Mouse (Mus musculus): ENCODE measurements around the gene Wipi2. TPM values are rescaled to one million over a fixed set of nuclear protein-coding genes. Genes with fewer than 3 reads are reported as not detected.

Wipi2 gene
- polyA plus RNA-seq, 2 experiments: 20.5 to 28.3 TPM

DNA sequence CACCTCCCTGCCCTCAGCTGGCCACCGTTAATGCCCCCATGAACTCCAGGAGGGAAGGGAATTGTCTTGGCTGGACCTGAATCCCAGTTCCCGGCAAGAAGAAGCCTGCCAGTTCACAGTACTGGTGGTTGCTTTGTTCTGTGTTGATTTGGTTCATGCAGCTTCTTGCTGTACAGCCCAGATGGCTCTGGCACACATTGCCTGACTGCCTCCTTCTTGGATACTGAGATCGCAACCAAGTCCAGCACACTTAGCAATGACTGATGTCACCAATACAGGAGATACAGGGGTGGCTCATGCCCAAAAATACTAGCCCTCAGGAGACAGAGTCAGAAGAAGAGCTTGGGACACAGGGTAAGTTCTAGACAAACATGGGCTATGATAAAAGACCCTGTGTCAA is 31.8 kb upstream of the Wipi2 start:
- no peaks in the 10 kb centered on the region for H3K27me3 ChIP-seq (ENCODE audit: control insufficient read depth, insufficient read depth, low read length)
- no peak overlapping the region for H3K4me3 ChIP-seq (ENCODE audit: insufficient read depth in 1 of 2, low read depth in 2 of 2, low read length in 2 of 2)
- peaks cover 0 to 3% of the 10 kb centered on the region in 2 experiments; a peak in 2 of 4 replicates for H3K4me1 ChIP-seq (replicated peaks; ENCODE audit: control insufficient read depth in 2 of 2, insufficient read depth in 2 of 2, low read length in 1 of 2)
- no peaks in the 10 kb centered on the region for H3K36me3 ChIP-seq (replicated peaks; ENCODE audit: control insufficient read depth, insufficient read depth, low read depth)
- no peak overlapping the region for H3K9ac ChIP-seq (replicated peaks)
- H3K9me3 ChIP-seq (ENCODE audit: control insufficient read depth, low read length): no peaks in the 10 kb centered on the region
- no peak overlapping the region for H3K27ac ChIP-seq
- 56% methylated on average over 3 of the region's 3 CpGs for WGBS (ENCODE audit: insufficient replicate concordance)
- no peak for ATAC-seq (ENCODE audit: insufficient read depth)
- TF ChIP-seq CTCF (IDR thresholded peaks at IDR 0.05; ENCODE audit: low read depth): no peak
- no peak for TF ChIP-seq EP300 (IDR thresholded peaks at IDR 0.05; ENCODE audit: low read depth)
- H3K4me2 ChIP-seq (ENCODE audit: low read depth): no peak overlapping the region
- DNase-seq (ENCODE audit: low read depth in 3 of 3, low spot score in 3 of 3): no peak

DNA sequence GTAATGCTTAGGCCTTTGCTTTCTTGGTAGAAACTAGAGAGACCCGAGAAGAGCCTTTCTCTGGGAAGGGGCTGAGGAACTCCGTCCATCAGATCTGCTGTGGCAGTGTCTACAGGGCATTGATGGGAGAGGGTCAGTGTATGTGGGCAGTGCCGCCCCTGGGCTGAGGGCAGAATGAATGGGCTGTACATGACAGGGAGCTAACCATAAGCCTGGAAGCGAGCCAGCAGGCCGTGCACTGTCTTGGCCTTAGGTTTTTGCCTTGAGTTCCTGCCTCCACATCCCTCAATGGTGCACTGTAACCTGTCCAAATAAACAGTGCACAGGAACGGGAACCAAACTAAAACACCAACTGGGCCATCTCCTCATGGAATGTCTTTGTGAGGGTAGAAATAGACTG is 30.8 kb upstream of the Wipi2 start:
- no peak for DNase-seq (ENCODE audit: low read depth in 3 of 3, low spot score in 3 of 3)
- no peak overlapping the region for H3K4me3 ChIP-seq (ENCODE audit: insufficient read depth in 1 of 2, low read depth in 2 of 2, low read length in 2 of 2)
- H3K9me3 ChIP-seq (ENCODE audit: control insufficient read depth, low read length): no peaks in the 10 kb centered on the region
- no peak overlapping the region for H3K4me2 ChIP-seq (ENCODE audit: low read depth)
- H3K27ac ChIP-seq: no peak overlapping the region
- H3K9ac ChIP-seq (replicated peaks): no peak overlapping the region
- H3K4me1 ChIP-seq (replicated peaks; ENCODE audit: control insufficient read depth in 2 of 2, insufficient read depth in 2 of 2, low read length in 1 of 2): peaks cover 0 to 3% of the 10 kb centered on the region in 2 experiments; a peak in 2 of 4 replicates
- no peaks in the 10 kb centered on the region for H3K27me3 ChIP-seq (ENCODE audit: control insufficient read depth, insufficient read depth, low read length)
- WGBS (ENCODE audit: insufficient replicate concordance): 53% methylated on average over 6 of the region's 6 CpGs
- TF ChIP-seq EP300 (IDR thresholded peaks at IDR 0.05; ENCODE audit: low read depth) (no peak), CTCF (IDR thresholded peaks at IDR 0.05; ENCODE audit: low read depth) (no peak)
- no peak for ATAC-seq (ENCODE audit: insufficient read depth)
- H3K36me3 ChIP-seq (replicated peaks; ENCODE audit: control insufficient read depth, insufficient read depth, low read depth): no peaks in the 10 kb centered on the region

DNA sequence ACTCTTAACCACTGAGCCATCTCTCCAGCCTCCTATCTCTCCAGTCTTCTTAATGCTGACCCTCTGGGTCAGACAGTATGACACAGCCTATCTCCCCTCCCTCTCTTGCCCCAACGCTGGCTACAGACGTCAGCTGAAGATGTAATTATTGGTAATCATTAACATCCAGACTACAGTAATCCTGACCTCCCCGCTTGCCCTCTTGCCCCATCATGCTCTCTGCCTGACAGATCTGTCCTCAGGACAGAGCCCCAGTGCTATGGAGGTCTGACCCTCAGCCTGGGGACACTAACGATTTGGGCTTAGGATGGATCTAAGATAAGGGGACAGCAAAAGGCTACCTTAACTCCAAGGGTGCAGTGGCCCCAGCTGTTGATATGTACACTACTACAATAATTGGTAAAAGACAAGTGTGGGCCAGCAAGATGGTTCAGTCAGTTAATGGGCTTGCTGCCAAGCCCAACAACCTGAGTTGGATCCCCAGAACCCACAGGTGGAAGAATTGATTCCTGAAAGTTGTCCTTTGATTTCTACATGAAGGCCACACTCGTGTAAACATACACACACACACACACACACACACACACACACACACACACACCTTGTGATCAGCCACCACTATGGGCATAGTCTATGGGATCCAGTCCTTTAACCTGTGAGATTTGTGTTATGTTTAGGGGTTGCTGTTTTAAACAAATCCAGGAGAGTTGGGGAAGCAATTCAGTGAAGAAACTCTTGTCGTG is 29.7 kb upstream of the Wipi2 start:
- no peak overlapping the region for H3K27ac ChIP-seq
- DNase-seq (ENCODE audit: low read depth in 3 of 3, low spot score in 3 of 3): peak in 2 of 3 experiments; percentile 26 to 35
- peak; percentile 85 for ATAC-seq (ENCODE audit: insufficient read depth)

DNA sequence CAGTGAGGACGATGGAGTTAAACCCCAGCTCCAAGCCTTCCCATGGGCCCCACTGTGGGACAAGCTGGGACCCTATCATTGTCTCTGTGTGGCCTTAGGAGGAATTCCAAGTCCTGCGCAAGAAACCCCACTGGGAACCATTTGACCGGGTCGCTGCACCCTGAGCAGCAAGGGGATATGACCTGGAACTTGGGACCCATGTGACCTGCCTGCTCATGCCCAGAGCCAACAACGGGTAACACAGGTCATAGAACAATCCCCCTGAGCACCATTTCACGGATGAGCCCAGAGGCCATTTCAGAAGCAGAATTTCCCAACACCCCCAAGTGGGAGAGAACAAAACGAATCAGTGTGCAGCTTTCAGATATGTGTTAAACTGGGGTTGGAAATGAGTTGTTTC is 23.1 kb upstream of the Wipi2 start:
- H3K9ac ChIP-seq (replicated peaks): no peak overlapping the region
- no peaks in the 10 kb centered on the region for H3K36me3 ChIP-seq (replicated peaks; ENCODE audit: control insufficient read depth, insufficient read depth, low read depth)
- H3K27me3 ChIP-seq (ENCODE audit: control insufficient read depth, insufficient read depth, low read length): peaks cover 21% of the 10 kb centered on the region
- H3K4me3 ChIP-seq (ENCODE audit: insufficient read depth in 1 of 2, low read depth in 2 of 2, low read length in 2 of 2): no peak overlapping the region
- H3K4me1 ChIP-seq (replicated peaks; ENCODE audit: control insufficient read depth in 2 of 2, insufficient read depth in 2 of 2, low read length in 1 of 2): peaks cover 0 to 8% of the 10 kb centered on the region in 2 experiments; a peak in 1 of 4 replicates
- TF ChIP-seq EP300 (IDR thresholded peaks at IDR 0.05; ENCODE audit: low read depth) (no peak), CTCF (IDR thresholded peaks at IDR 0.05; ENCODE audit: low read depth) (no peak)
- H3K27ac ChIP-seq: no peak overlapping the region
- DNase-seq (ENCODE audit: low read depth in 3 of 3, low spot score in 3 of 3): no peak
- H3K9me3 ChIP-seq (ENCODE audit: control insufficient read depth, low read length): no peaks in the 10 kb centered on the region
- ATAC-seq (ENCODE audit: insufficient read depth): no peak
- H3K4me2 ChIP-seq (ENCODE audit: low read depth): no peak overlapping the region
- 57% methylated on average over 7 of the region's 7 CpGs for whole genome bisulfite sequencing (ENCODE audit: insufficient replicate concordance)

More for the DNA sequence above, 29.7 kb upstream of the Wipi2 start:
- Histone ChIP-seq H3K9me3 (ENCODE audit: control insufficient read depth, low read length) (no peaks in the 10 kb centered on the region), H3K4me2 (ENCODE audit: low read depth) (no peak overlapping the region), H3K9ac (replicated peaks) (no peak overlapping the region), H3K27me3 (ENCODE audit: control insufficient read depth, insufficient read depth, low read length) (no peaks in the 10 kb centered on the region), H3K4me1 (replicated peaks; ENCODE audit: control insufficient read depth in 2 of 2, insufficient read depth in 2 of 2, low read length in 1 of 2) (peaks cover 0 to 3% of the 10 kb centered on the region in 2 experiments; a peak in 2 of 4 replicates), H3K36me3 (replicated peaks; ENCODE audit: control insufficient read depth, insufficient read depth, low read depth) (no peaks in the 10 kb centered on the region), H3K4me3 (ENCODE audit: insufficient read depth in 1 of 2, low read depth in 2 of 2, low read length in 2 of 2) (no peak overlapping the region)
- TF ChIP-seq EP300 (IDR thresholded peaks at IDR 0.05; ENCODE audit: low read depth) (no peak), CTCF (IDR thresholded peaks at IDR 0.05; ENCODE audit: low read depth) (no peak)
- 59% methylated on average over 6 of the region's 6 CpGs for WGBS (ENCODE audit: insufficient replicate concordance)

DNA sequence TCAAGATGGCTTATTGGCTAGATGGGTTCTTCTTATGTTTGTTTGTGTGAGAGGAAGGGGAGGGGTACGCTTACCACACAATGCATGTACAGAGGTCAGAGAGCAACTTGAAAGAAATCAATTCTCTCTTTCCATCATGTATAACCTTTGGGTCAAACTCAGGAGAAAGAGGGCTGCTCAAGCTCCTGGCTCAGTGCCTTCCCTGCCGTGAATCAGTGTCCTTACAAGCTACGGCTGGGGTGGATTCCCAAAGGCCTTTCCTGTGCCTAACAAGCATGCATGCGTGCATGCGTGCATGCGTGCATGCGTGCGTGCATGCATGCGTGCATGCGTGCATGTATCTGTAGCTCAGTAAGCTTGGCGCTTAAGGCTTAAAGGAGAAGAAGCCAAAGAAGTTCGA is 22.2 kb upstream of the Wipi2 start:
- Histone ChIP-seq H3K36me3 (replicated peaks; ENCODE audit: control insufficient read depth, insufficient read depth, low read depth) (no peaks in the 10 kb centered on the region), H3K27ac (no peak overlapping the region), H3K9ac (replicated peaks) (no peak overlapping the region), H3K27me3 (ENCODE audit: control insufficient read depth, insufficient read depth, low read length) (peaks cover 21% of the 10 kb centered on the region), H3K4me1 (replicated peaks; ENCODE audit: control insufficient read depth in 2 of 2, insufficient read depth in 2 of 2, low read length in 1 of 2) (peaks cover 0 to 9% of the 10 kb centered on the region in 2 experiments; a peak in 1 of 4 replicates), H3K4me3 (ENCODE audit: insufficient read depth in 1 of 2, low read depth in 2 of 2, low read length in 2 of 2) (no peak overlapping the region), H3K4me2 (ENCODE audit: low read depth) (no peak overlapping the region), H3K9me3 (ENCODE audit: control insufficient read depth, low read length) (no peaks in the 10 kb centered on the region)
- ATAC-seq (ENCODE audit: insufficient read depth) (no peak), DNase-seq (ENCODE audit: low read depth in 3 of 3, low spot score in 3 of 3) (no peak)
- no peak for TF ChIP-seq CTCF (IDR thresholded peaks at IDR 0.05; ENCODE audit: low read depth)
- no peak for TF ChIP-seq EP300 (IDR thresholded peaks at IDR 0.05; ENCODE audit: low read depth)
- WGBS (ENCODE audit: insufficient replicate concordance): 78% methylated on average over 12 of the region's 12 CpGs
